Mouse (Mus musculus): Measurements from ENCODE around the gene 9330182L06Rik.

GRCm38 (mm10) chr5:9345625-9346024, 79.7 kb downstream of the 9330182L06Rik start:
- TF ChIP-seq POLR2A (IDR thresholded peaks at IDR 0.05; ENCODE audit: low read depth, low read length) (no peak), CTCF (IDR thresholded peaks at IDR 0.05; ENCODE audit: borderline replicate concordance, insufficient read depth, low read length) (no peak)
